Mouse (Mus musculus) frontal cortex, adult (tissue): ENCODE data around the gene Olfr538.
"Not testable (repeated sequence)": the region's sequence is repeated elsewhere in the genome, so short reads cannot be mapped to it uniquely, and the experiment has no call there.

Source experiments
- ATAC-seq: cut with Nextera tagmentation; 2 replicates; pipeline ENCODE4 v1.9.2; 2017; ENCODE audit warnings: mild to moderate bottlenecking, moderate library complexity, mixed read lengths; ENCODE audit not compliant: low TSS enrichment

Olfr538 gene

DNA sequence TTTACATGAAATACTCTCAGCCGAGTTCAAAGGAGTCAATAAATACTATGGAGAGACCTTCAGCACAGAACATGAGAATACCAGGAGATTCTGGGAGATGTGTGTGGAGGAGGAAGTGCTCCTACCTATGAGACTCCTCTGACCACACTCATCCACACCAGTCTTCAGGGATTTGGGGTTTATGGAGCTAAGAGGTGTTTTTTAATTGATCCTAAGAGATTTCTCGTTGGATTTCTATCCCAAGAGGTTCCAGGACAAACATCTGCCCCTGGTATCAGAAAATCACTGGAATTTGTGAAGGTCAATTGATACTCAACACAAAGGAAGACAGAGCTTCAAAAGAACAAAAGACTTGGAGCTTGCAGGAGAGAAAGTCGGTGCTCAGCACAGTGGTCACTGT is at the start of gene Olfr538:
Gene Olfr538 (plus strand): TSS at position 301 of the 400 bp plus-strand sequence.
- ATAC-seq: no peak

DNA sequence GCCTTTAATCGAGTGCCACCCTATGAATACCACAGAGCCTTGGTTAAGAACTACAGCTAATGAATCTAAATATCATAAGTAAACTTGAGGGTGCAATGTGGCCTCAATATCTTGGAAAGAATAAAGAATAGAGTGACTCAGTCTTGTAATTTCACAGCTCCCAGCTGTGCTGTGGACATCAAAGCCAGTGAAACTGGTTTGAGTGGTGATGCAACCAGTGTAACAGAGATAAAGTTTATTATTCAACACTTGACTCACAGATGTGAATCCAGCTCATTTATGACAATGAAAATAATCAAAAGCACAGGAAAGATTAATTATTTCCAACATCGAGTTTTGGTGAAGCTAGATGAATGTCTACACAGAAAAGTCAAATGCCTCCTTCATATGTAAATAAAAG is 27.9 kb upstream of the Olfr538 start:
- no peak for ATAC-seq

DNA sequence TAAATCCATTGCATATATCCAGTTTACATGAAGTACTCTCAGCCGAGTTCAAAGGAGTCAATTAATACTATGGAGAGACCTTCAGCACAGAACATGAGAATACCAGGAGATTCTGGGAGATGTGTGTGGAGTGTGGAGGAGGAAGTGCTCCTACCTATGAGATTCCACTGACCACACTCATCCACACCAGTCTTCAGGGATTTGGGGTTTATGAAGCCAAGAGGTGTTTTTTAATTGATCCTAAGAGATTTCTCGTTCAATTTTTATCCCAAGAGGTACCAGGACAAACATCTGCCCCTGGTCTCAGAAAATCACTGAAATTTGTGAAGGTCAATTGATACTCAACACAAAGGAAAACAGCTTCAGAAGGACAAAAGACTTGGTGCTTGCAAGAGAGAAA is 33.3 kb downstream of the Olfr538 start, which contains the start of gene Olfr46:
Gene Olfr46 (plus strand): TSS at position 301 of the 400 bp plus-strand sequence.
- ATAC-seq: not testable (repeated sequence)
